Mouse (Mus musculus) liver, adult 2 months (tissue): ENCODE data around the gene Ntf3.

Experiments
- CTCF ChIP-seq: fragments of 200-500 bp; IDR thresholded peaks from 2 replicates; pipeline ENCODE4 v1.5.1; 2011; ENCODE audit warnings: low read depth, low read length, control low read depth
- POLR2A ChIP-seq: fragments of 200-500 bp; IDR thresholded peaks from 2 replicates; pipeline ENCODE4 v1.6.1; 2011; ENCODE audit warnings: low read length, control low read depth; ENCODE audit not compliant: insufficient read depth; ENCODE audit errors: extremely low read depth

GRCm38 (mm10) chr6:126090063-126090462, 76.6 kb downstream of the Ntf3 start:
- TF ChIP-seq CTCF: no peak
- TF ChIP-seq POLR2A: no peak
